Mouse (Mus musculus): ENCODE data around the gene Cldn10.

GRCm38 (mm10) chr14:118794893-118795292 lies 7.2 kb downstream of the Cldn10 start:
- TF ChIP-seq GATA1 (IDR thresholded peaks at IDR 0.05; ENCODE audit: low read length) (no peak), TAL1 (IDR thresholded peaks at IDR 0.05; ENCODE audit: low read length) (no peak)

Measured in erythroblast, embryonic 14.5 days (primary cell).